Mouse (Mus musculus) kidney, postnatal 25 days (tissue): Measurements from ENCODE around the gene Exoc3l4.
A peak's percentile ranks its signal among the peaks of the same experiment; 100 is the strongest.

Experiments used
- DNase-seq, 2 experiments: peaks; one replicate each; pipeline ENCODE4 v3.0.0; 2021; ENCODE audit warnings: mixed read lengths in 2 of 2

Exoc3l4 gene

GRCm38 (mm10) chr12:111416921-111417779, at the start of gene Exoc3l4:
Gene Exoc3l4, plus strand, starts transcription at chr12:111417017.
- peak in 1 of 2 experiments; percentile 68 for DNase-seq

- DNase-seq = no peak
Observed at GRCm38 (mm10) chr12:111367065-111367464, 49.8 kb upstream of the Exoc3l4 start.

GRCm38 (mm10) chr12:111370249-111370648, 46.6 kb upstream of the Exoc3l4 start:
- peak in 1 of 2 experiments; percentile 33 for DNase-seq

GRCm38 (mm10) chr12:111371905-111372304, 44.9 kb upstream of the Exoc3l4 start:
- DNase-seq = peak in 1 of 2 experiments; percentile 32

- peak in 1 of 2 experiments; percentile 48 for DNase-seq
Observed at GRCm38 (mm10) chr12:111373411-111373810, 43.4 kb upstream of the Exoc3l4 start.

- peak in 1 of 2 experiments; percentile 40 for DNase-seq
Observed at GRCm38 (mm10) chr12:111374727-111375126, 42.1 kb upstream of the Exoc3l4 start.

- peak in 1 of 2 experiments; percentile 48 for DNase-seq
Observed at GRCm38 (mm10) chr12:111375559-111375958, 41.3 kb upstream of the Exoc3l4 start.

GRCm38 (mm10) chr12:111376053-111376452, 40.8 kb upstream of the Exoc3l4 start:
- DNase-seq = no peak

GRCm38 (mm10) chr12:111376826-111377331, 39.9 kb upstream of the Exoc3l4 start:
- peak; percentile 74 to 87 for DNase-seq

- DNase-seq = peak; percentile 95 to 98
Observed at GRCm38 (mm10) chr12:111377376-111377973, 39.3 kb upstream of the Exoc3l4 start, which contains the start of gene Cdc42bpb. Gene Cdc42bpb, minus strand, starts transcription at chr12:111377718.

- peak; percentile 56 to 77 for DNase-seq
Observed at GRCm38 (mm10) chr12:111377986-111378490, 38.8 kb upstream of the Exoc3l4 start.

GRCm38 (mm10) chr12:111378812-111379211, 38.0 kb upstream of the Exoc3l4 start:
- peak in 1 of 2 experiments; percentile 38 for DNase-seq

- DNase-seq = no peak
Observed at GRCm38 (mm10) chr12:111385883-111386641, 30.8 kb upstream of the Exoc3l4 start.

- DNase-seq = peak; percentile 73 to 86
Observed at GRCm38 (mm10) chr12:111386642-111387120, 30.1 kb upstream of the Exoc3l4 start.

GRCm38 (mm10) chr12:111387146-111387545, 29.7 kb upstream of the Exoc3l4 start:
- no peak for DNase-seq

GRCm38 (mm10) chr12:111394008-111394407, 22.8 kb upstream of the Exoc3l4 start:
- DNase-seq = no peak

- no peak for DNase-seq
Observed at GRCm38 (mm10) chr12:111396997-111397396, 19.8 kb upstream of the Exoc3l4 start.

- peak; percentile 79 to 88 for DNase-seq
Observed at GRCm38 (mm10) chr12:111401454-111402184, 15.2 kb upstream of the Exoc3l4 start.

- no peak for DNase-seq
Observed at GRCm38 (mm10) chr12:111404880-111405279, 11.9 kb upstream of the Exoc3l4 start.

- no peak for DNase-seq
Observed at GRCm38 (mm10) chr12:111406622-111407021, 10.2 kb upstream of the Exoc3l4 start, which contains the start of gene Lbhd2. Gene Lbhd2, plus strand, starts transcription at chr12:111406809.

GRCm38 (mm10) chr12:111409583-111409982, 7.2 kb upstream of the Exoc3l4 start:
- peak in 1 of 2 experiments; percentile 37 for DNase-seq
